Mouse (Mus musculus) intestine, embryonic 14.5 days (tissue): ENCODE data around the gene Ppp2r5a. TPM values are rescaled to one million over a fixed set of nuclear protein-coding genes. Genes with fewer than 3 reads are reported as not detected.
"Not testable (repeated sequence)": the region's sequence is repeated elsewhere in the genome, so short reads cannot be mapped to it uniquely, and the experiment has no call there.

Experiments used
- ATAC-seq: fragments of 200-750 bp; cut with Nextera tagmentation; replicated peaks from 2 replicates; pipeline ENCODE4 v1.8.0; 2017; ENCODE audit warnings: low read depth, moderate number of reproducible peaks, moderate TSS enrichment, moderate library complexity; ENCODE audit not compliant: low FRiP score, low TSS enrichment
- DNase-seq: peaks from one replicate; pipeline ENCODE4 v3.0.0-alpha.2; 2018; ENCODE audit warnings: low spot score
- H3K27ac ChIP-seq: fragments of 300-500 bp; sonication (generic); 2 replicates; pipeline ENCODE4 v1.5.1; 2014; ENCODE audit warnings: low read depth, mild to moderate bottlenecking, control low read depth
- H3K27me3 ChIP-seq: fragments of 300-500 bp; sonication (generic); replicated peaks from 2 replicates; pipeline ENCODE4 v1.6.1; 2014; ENCODE audit warnings: low read length, control low read depth; ENCODE audit not compliant: control insufficient read depth, insufficient read depth
- H3K36me3 ChIP-seq: fragments of 300-500 bp; sonication (generic); 2 replicates; pipeline ENCODE4 v1.6.1; 2014; ENCODE audit warnings: low read length, control low read depth; ENCODE audit not compliant: control insufficient read depth, insufficient read depth
- H3K4me1 ChIP-seq: fragments of 300-500 bp; sonication (generic); replicated peaks from 2 replicates; pipeline ENCODE4 v1.6.1; 2014; ENCODE audit warnings: low read length, control low read depth, mixed read lengths; ENCODE audit not compliant: control insufficient read depth, insufficient read depth
- H3K4me2 ChIP-seq: fragments of 300-500 bp; sonication (generic); 2 replicates; pipeline ENCODE4 v1.6.1; 2014; ENCODE audit warnings: low read length
- H3K4me3 ChIP-seq: fragments of 300-500 bp; sonication (generic); 2 replicates; pipeline ENCODE4 v1.5.1; 2014; ENCODE audit warnings: low read depth, low read length, control low read depth, mixed read lengths
- H3K9ac ChIP-seq: fragments of 300-500 bp; sonication (generic); 2 replicates; pipeline ENCODE4 v1.6.1; 2014; ENCODE audit warnings: mild to moderate bottlenecking, low read length
- H3K9me3 ChIP-seq: fragments of 300-500 bp; sonication (generic); 2 replicates; pipeline ENCODE4 v1.6.1; 2016; ENCODE audit warnings: low read length, control low read depth; ENCODE audit not compliant: control insufficient read depth
- WGBS: fragments of 180-500 bp; shearing (Covaris S2); extraction: QIAGEN DNeasy Blood & Tissue Kit; methylation state at CpG from one replicate; pipeline ENCODE4 v1.1.7; 2014; 5-methylcytosine and 5-hydroxymethylcytosine counted together
- polyA plus RNA-seq: library from polyadenylated mRNA; unstranded; fragments of >200 nt; fragmentation: Nextera tagmentation; extraction: Ambion mirVana; gene quantifications from 2 replicates; pipeline ENCODE4 v1.2.1, GENCODE M21; 2014

Gene Ppp2r5a
- polyA plus RNA-seq, 1 experiment from 2014 or later: 27.1 TPM

DNA sequence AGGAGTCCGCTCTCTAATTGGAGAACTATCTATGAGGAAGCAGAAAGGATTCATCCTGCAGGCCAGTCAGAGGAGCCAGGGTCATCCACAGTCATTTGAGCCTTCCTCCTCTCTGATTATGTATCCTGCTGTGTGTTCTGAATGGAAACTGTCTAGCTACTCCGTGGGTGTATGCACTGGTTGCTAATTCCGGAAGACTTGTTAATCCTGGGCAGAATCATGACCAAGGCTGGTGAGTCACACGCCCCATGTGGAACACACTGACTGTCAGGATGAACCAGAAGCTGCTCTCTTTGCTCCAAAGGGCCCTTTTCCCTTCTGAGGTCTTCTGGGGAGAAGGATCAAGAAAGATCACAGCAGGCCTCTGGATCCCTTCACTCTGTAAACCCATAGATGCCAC, 35.5 kb upstream of the Ppp2r5a start:
- no peaks in the 10 kb centered on the region for H3K27me3 ChIP-seq
- H3K4me3 ChIP-seq: no peak overlapping the region
- WGBS: 86% methylated on average over 4 of the region's 4 CpGs
- H3K4me2 ChIP-seq: no peak overlapping the region
- ATAC-seq (no peak), DNase-seq (no peak)
- no peaks in the 10 kb centered on the region for H3K36me3 ChIP-seq
- H3K9ac ChIP-seq: no peak overlapping the region
- H3K4me1 ChIP-seq: peaks cover 4% of the 10 kb centered on the region
- no peaks in the 10 kb centered on the region for H3K9me3 ChIP-seq
- H3K27ac ChIP-seq: no peak overlapping the region

GRCm38 (mm10) chr1:191436647-191437046, 33.6 kb upstream of the Ppp2r5a start:
- no peaks in the 10 kb centered on the region for H3K27me3 ChIP-seq
- 58% methylated on average over 3 of the region's 3 CpGs for WGBS
- H3K4me2 ChIP-seq: no peak overlapping the region
- ATAC-seq (no peak), DNase-seq (no peak)
- H3K9ac ChIP-seq: no peak overlapping the region
- H3K36me3 ChIP-seq: no peaks in the 10 kb centered on the region
- no peaks in the 10 kb centered on the region for H3K9me3 ChIP-seq
- H3K4me3 ChIP-seq: no peak overlapping the region
- no peak overlapping the region for H3K27ac ChIP-seq
- peaks cover 9% of the 10 kb centered on the region for H3K4me1 ChIP-seq

- Histone ChIP-seq H3K9ac (no peak overlapping the region), H3K27ac (no peak overlapping the region), H3K27me3 (no peaks in the 10 kb centered on the region), H3K36me3 (no peaks in the 10 kb centered on the region), H3K9me3 (no peaks in the 10 kb centered on the region), H3K4me1 (peaks cover 9% of the 10 kb centered on the region), H3K4me3 (no peak overlapping the region), H3K4me2 (no peak overlapping the region)
- WGBS: 32% methylated on average over 1 of the region's 1 CpGs
- no peak for ATAC-seq
- no peak for DNase-seq
Observed at GRCm38 (mm10) chr1:191435359-191435758, 32.3 kb upstream of the Ppp2r5a start.

- Histone ChIP-seq H3K9ac (no peak overlapping the region), H3K4me3 (no peak overlapping the region), H3K4me1 (peaks cover 9% of the 10 kb centered on the region), H3K36me3 (no peaks in the 10 kb centered on the region), H3K4me2 (0 out of 2 replicates have a peak overlapping the region, but pooled peaks have one; percentile 18), H3K27ac (no peak overlapping the region), H3K27me3 (no peaks in the 10 kb centered on the region), H3K9me3 (no peaks in the 10 kb centered on the region)
- no peak for ATAC-seq
- 20% methylated on average over 7 of the region's 7 CpGs for WGBS
- DNase-seq: no peak
Observed at GRCm38 (mm10) chr1:191432531-191432930, 29.5 kb upstream of the Ppp2r5a start.

DNA sequence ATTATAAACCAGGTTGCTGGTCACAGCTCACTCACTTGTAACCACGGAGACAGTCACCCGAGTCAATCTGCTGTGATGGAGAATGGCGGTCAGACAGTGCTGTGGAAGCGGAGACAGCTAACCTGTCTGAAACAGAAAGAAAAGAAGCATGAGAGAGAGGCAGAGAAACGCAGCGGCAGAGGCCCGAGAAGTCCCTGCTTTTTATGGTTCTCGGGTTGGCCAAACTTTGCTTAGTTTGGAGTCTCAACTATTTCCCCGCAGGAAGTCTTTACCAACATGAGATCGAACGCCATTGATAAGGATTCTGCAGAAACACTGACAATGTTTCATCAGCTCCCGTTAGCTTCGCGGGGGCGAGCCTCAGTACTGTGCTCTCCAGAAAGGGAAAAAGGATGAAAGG, 29.0 kb upstream of the Ppp2r5a start:
- Histone ChIP-seq H3K4me3 (no peak overlapping the region), H3K27ac (no peak overlapping the region), H3K9me3 (no peaks in the 10 kb centered on the region), H3K4me1 (peaks cover 9% of the 10 kb centered on the region), H3K9ac (no peak overlapping the region), H3K36me3 (no peaks in the 10 kb centered on the region), H3K4me2 (0 out of 2 replicates have a peak overlapping the region, but pooled peaks have one; percentile 18), H3K27me3 (no peaks in the 10 kb centered on the region)
- DNase-seq (no peak), ATAC-seq (no peak)
- 55% methylated on average over 15 of the region's 15 CpGs for WGBS

DNA sequence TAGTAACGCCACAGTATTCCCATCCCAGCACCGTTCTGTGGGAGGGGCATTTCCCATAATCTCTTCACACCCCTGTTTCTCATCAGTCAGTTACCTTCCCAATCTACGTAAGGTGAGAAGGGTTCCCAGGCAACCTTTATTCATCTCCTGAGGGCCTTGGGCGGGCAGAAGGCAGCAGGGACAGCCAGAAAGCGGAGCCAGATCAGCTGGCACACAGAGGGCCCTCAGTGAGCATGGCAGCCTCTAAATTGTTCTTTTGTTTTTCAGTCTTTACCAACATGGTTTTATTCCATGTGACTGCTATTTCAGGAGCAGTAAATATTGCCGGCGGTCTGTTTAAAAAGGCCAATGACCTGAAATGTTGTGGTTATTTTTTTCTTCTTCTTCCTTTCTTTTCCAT, 27.0 kb upstream of the Ppp2r5a start:
- no peaks in the 10 kb centered on the region for H3K27me3 ChIP-seq
- ATAC-seq (no peak), DNase-seq (no peak)
- H3K4me2 ChIP-seq: no peak overlapping the region
- peaks cover 5% of the 10 kb centered on the region; the same call in 1 of the 2 replicates for H3K4me1 ChIP-seq
- WGBS: 56% methylated on average over 7 of the region's 7 CpGs
- H3K27ac ChIP-seq: no peak overlapping the region
- H3K4me3 ChIP-seq: no peak overlapping the region
- H3K36me3 ChIP-seq: no peaks in the 10 kb centered on the region
- no peak overlapping the region for H3K9ac ChIP-seq
- H3K9me3 ChIP-seq: no peaks in the 10 kb centered on the region

DNA sequence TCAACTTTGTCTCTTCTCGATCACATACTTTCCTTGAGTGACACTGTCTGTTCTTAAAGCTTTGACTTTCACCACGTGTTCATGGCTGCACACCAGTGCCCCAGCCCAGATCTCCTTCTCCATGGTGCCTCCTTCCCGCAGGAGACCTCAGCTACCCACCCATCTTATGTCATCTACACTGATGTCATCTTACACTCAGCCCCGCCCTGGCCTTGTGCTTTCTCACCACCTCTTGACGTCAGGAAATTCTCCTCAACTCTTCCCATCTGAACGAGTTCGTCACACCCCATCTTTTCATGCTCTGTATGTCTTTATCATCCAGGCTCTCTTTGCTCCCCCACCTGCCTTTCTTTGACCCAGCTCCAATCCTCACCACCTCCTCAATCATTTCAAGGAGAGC, 22.8 kb upstream of the Ppp2r5a start:
- ATAC-seq (no peak), DNase-seq (no peak)
- H3K9ac ChIP-seq: no peak overlapping the region
- peaks cover 2% of the 10 kb centered on the region for H3K4me1 ChIP-seq
- H3K27ac ChIP-seq: no peak overlapping the region
- no peaks in the 10 kb centered on the region for H3K27me3 ChIP-seq
- H3K4me3 ChIP-seq: no peak overlapping the region
- H3K9me3 ChIP-seq: no peaks in the 10 kb centered on the region
- no peaks in the 10 kb centered on the region for H3K36me3 ChIP-seq
- WGBS: 66% methylated on average over 7 of the region's 7 CpGs
- H3K4me2 ChIP-seq: no peak overlapping the region

DNA sequence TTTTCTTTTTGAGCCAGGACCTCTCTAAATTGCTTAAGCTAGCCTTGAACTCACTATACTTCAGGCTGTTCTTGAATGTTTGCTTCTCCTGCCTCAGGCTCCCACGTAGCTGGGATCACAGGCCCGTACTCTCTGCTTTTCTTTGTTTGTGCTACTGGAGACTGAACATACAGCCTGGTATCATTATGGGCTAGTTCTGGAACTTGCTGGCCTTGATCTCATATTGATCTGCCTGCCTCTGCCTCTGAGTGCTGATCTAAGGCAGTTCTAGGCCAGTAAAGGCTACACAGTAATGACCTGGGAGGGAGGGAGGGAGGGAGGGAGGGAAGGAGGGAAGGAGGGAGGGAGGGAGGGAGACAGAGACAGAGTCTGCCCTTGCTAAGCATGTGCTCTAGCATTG, 20.1 kb upstream of the Ppp2r5a start:
- DNase-seq: no peak
- Histone ChIP-seq H3K27ac (no peak overlapping the region), H3K27me3 (no peaks in the 10 kb centered on the region), H3K4me1 (peaks cover 19% of the 10 kb centered on the region), H3K4me3 (no peak overlapping the region), H3K4me2 (no peak overlapping the region), H3K36me3 (no peaks in the 10 kb centered on the region), H3K9me3 (no peaks in the 10 kb centered on the region), H3K9ac (no peak overlapping the region)
- 51% methylated on average over 2 of the region's 2 CpGs for WGBS
- no peak for ATAC-seq

DNA sequence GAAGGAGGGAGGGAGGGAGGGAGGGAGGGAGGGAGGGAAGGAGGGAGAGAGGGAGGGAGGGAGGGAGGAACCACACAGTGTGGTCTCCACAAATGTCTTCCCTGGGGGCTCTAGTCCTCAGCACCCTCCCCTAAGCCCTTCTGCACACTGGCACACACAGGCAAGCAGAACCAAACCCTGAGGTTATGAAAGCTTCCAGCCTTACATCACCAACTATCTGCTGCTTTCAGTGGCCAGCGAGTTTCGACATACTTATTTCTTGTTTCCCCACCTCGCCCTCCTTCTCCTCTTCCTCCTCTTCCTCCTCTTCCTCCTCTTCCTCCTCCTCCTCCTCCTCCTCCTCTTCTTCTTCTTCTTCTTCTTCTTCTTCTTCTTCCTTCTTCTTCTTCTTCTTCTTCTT, 19.6 kb upstream of the Ppp2r5a start:
- 76% methylated on average over 3 of the region's 3 CpGs for WGBS
- H3K9ac ChIP-seq, H3K27me3 ChIP-seq, ATAC-seq, H3K27ac ChIP-seq, DNase-seq, H3K9me3 ChIP-seq, H3K4me3 ChIP-seq, H3K4me2 ChIP-seq, H3K36me3 ChIP-seq: not testable (repeated sequence)
- H3K4me1 ChIP-seq: peaks cover 19% of the 10 kb centered on the region
